In the genomic region with DNA sequence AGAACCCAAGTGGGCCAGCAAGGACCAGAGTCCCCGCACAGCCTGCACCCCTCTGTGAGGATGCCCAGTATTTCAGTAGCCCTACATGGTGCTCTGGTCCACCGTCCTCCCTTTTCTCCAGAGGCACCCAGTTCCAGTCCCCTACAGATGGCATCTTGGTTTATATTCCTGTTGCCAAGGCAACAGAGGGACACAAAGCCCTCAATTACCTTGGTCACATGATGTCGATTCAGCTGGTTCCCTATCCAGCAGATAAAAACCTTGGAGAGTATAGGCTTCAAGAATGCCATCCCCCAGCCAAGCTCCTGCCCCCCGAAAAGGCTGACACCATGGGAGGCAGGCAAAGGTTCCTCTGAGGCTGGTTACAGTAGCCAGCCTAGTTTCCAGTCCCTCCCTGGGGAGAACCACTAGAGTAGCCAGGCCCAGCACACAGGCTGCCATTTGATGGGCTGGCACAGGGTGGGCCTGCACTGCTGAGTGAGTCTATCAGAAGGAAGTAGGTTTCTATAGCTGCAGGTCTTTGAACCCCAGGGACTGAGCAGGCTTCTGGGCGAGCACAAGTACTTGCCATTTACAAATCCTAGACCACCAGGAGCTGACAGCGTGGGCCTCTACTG, we compare ENCODE assay signal across 10 mouse cellular contexts. TPM values are rescaled to one million over a fixed set of nuclear protein-coding genes. Genes with fewer than 3 reads are reported as not detected.
DNase-seq lines count a peak whose midpoint lies in the region; ATAC-seq and TF ChIP-seq lines count a peak whose summit lies in the region.
"Had no signal": no experiment of that assay in that cellular context is flagged by ENCODE, and none has a peak within 500 bp of the region (broad histone marks: within the 10 kb centered on the region; RNA-seq: fewer than 3 reads in every experiment).

No protein-coding gene starts in this region.

- H3K4me1 ChIP-seq in neural tube, embryonic 11.5 days (ENCODE audit: control insufficient read depth, insufficient read depth, low read length) = peaks cover 10% of the 10 kb centered on the region; the same call in 1 of the 2 replicates
- H3K4me1 ChIP-seq in hindbrain, embryonic 13.5 days (replicated peaks) = peaks cover 32% of the 10 kb centered on the region
- H3K4me1 ChIP-seq in intestine, postnatal 0 days (replicated peaks; ENCODE audit: control insufficient read depth, insufficient read depth, low read length) = no peaks in the 10 kb centered on the region

- no peak for DNase-seq in neural tube, embryonic 11.5 days (ENCODE audit: low spot score)
- DNase-seq in neural tube, embryonic 10.5 days (ENCODE audit: extremely low spot score, low spot score) = no peak
- peak; percentile 58 to 77 for DNase-seq in left cerebral cortex, postnatal 25 days (ENCODE audit: low spot score in 2 of 2)
- peak; percentile 29 for DNase-seq in retina, postnatal 1 day
- no peak for DNase-seq in ovary, adult 18-20 months (ENCODE audit: low spot score)
- DNase-seq in urinary bladder, adult 18-20 months (ENCODE audit: low spot score in 2 of 2) = no peak
- DNase-seq: heart, adult 2 months; liver had no signal

- no peak overlapping the region for H3K4me3 ChIP-seq in neural tube, embryonic 11.5 days (ENCODE audit: low read depth, low read length)
- H3K4me3 ChIP-seq in hindbrain, embryonic 13.5 days = no peak overlapping the region
- no peak overlapping the region for H3K4me3 ChIP-seq in intestine, postnatal 0 days (ENCODE audit: low read depth, low read length)
- H3K4me3 ChIP-seq: heart, adult 2 months had no signal

- WGBS in neural tube, embryonic 11.5 days = 77% methylated on average over 6 of the region's 6 CpGs
- 52% methylated on average over 6 of the region's 6 CpGs for WGBS in hindbrain, embryonic 13.5 days
- 81% methylated on average over 6 of the region's 6 CpGs for WGBS in intestine, postnatal 0 days

- intact Hi-C loops in left cerebral cortex, postnatal 25 days (cut with DNase I) = loop anchor here (1.0 to 5.0 kb wide), 3 partner anchors 55 to 101 kb away; partner anchors contain the start of gene Alkbh7

- no peaks in the 10 kb centered on the region for H3K9me3 ChIP-seq in neural tube, embryonic 11.5 days (ENCODE audit: control insufficient read depth, low read length)
- 0 out of 2 replicates have a peak, but pooled peaks cover under 1% of the 10 kb centered on the region for H3K9me3 ChIP-seq in hindbrain, embryonic 13.5 days
- no peaks in the 10 kb centered on the region for H3K9me3 ChIP-seq in intestine, postnatal 0 days (ENCODE audit: control insufficient read depth)

- no peak for TF ChIP-seq CTCF in intestine, postnatal 0 days (IDR thresholded peaks at IDR 0.05; ENCODE audit: low read depth)

- H3K27me3 ChIP-seq in neural tube, embryonic 11.5 days (ENCODE audit: control insufficient read depth, insufficient read depth, low read length) = no peaks in the 10 kb centered on the region
- no peaks in the 10 kb centered on the region for H3K27me3 ChIP-seq in hindbrain, embryonic 13.5 days
- H3K27me3 ChIP-seq in intestine, postnatal 0 days (replicated peaks; ENCODE audit: control insufficient read depth, insufficient read depth, low read length) = no peaks in the 10 kb centered on the region

- H3K4me2 ChIP-seq in neural tube, embryonic 11.5 days (ENCODE audit: low read depth) = no peak overlapping the region
- no peak overlapping the region for H3K4me2 ChIP-seq in hindbrain, embryonic 13.5 days
- H3K4me2 ChIP-seq in intestine, postnatal 0 days (replicated peaks; ENCODE audit: low read depth) = no peak overlapping the region

- H3K36me3 ChIP-seq in neural tube, embryonic 11.5 days (ENCODE audit: control insufficient read depth, insufficient read depth, low read length) = peaks cover 50% of the 10 kb centered on the region
- H3K36me3 ChIP-seq in hindbrain, embryonic 13.5 days = peaks cover 98% of the 10 kb centered on the region
- peaks cover 88% of the 10 kb centered on the region for H3K36me3 ChIP-seq in intestine, postnatal 0 days (ENCODE audit: control insufficient read depth, insufficient read depth)

- no peak overlapping the region for H3K9ac ChIP-seq in neural tube, embryonic 11.5 days (ENCODE audit: low read length)
- peak overlapping the region; percentile 43 for H3K9ac ChIP-seq in hindbrain, embryonic 13.5 days
- no peak overlapping the region for H3K9ac ChIP-seq in intestine, postnatal 0 days (ENCODE audit: low read depth, low read length)

- peak; percentile 67 for ATAC-seq in neural tube, embryonic 11.5 days (ENCODE audit: insufficient read depth, low FRiP score, low TSS enrichment)
- ATAC-seq in hindbrain, embryonic 13.5 days (ENCODE audit: low FRiP score) = peak; percentile 49
- no peak for ATAC-seq in intestine, postnatal 0 days

- 0 out of 2 replicates have a peak overlapping the region, but pooled peaks have one; percentile 23 for H3K27ac ChIP-seq in neural tube, embryonic 11.5 days (ENCODE audit: low read depth, low read length)
- peak overlapping the region; percentile 78 for H3K27ac ChIP-seq in hindbrain, embryonic 13.5 days
- no peak overlapping the region for H3K27ac ChIP-seq in intestine, postnatal 0 days (ENCODE audit: low read depth, low read length)
- H3K27ac ChIP-seq: heart, adult 2 months had no signal

RNA-seq across cellular contexts. Expression of gene 1700061G19Rik, which starts 21.3 kb away (rescaled TPM):
- polyA plus RNA-seq in neural tube, embryonic 11.5 days (2014; fragmentation: Nextera tagmentation; extraction: Ambion mirVana) = 0.25 and 0.41 TPM in 2 replicates
- 0.27 and 0.41 TPM in 2 replicates for polyA plus RNA-seq in hindbrain, embryonic 13.5 days (2015; fragmentation: Nextera tagmentation; extraction: Ambion mirVana)
- not detected for total RNA-seq in left cerebral cortex, postnatal 25 days (2021)
- 0.23 and 0.30 TPM in 2 replicates for polyA plus RNA-seq in intestine, postnatal 0 days (2015; fragmentation: Nextera tagmentation; extraction: Ambion mirVana)
- total RNA-seq: heart, adult 2 months had no signal

RNA-seq across cellular contexts. Expression of gene Acsbg2, which starts 22.4 kb away (rescaled TPM):
- not detected in 2 replicates for polyA plus RNA-seq in neural tube, embryonic 11.5 days (2014; fragmentation: Nextera tagmentation; extraction: Ambion mirVana)
- polyA plus RNA-seq in hindbrain, embryonic 13.5 days (2015; fragmentation: Nextera tagmentation; extraction: Ambion mirVana) = 0.06 TPM in 2 replicates
- not detected for total RNA-seq in left cerebral cortex, postnatal 25 days (2021)
- not detected in 2 replicates for polyA plus RNA-seq in intestine, postnatal 0 days (2015; fragmentation: Nextera tagmentation; extraction: Ambion mirVana)
- total RNA-seq: heart, adult 2 months had no signal

RNA-seq across cellular contexts. Expression of gene Mllt1, which starts 38.6 kb away (rescaled TPM):
- 31.2 and 36.4 TPM in 2 replicates for polyA plus RNA-seq in neural tube, embryonic 11.5 days (2014; fragmentation: Nextera tagmentation; extraction: Ambion mirVana)
- polyA plus RNA-seq in hindbrain, embryonic 13.5 days (2015; fragmentation: Nextera tagmentation; extraction: Ambion mirVana) = 75.1 and 77.5 TPM in 2 replicates
- 10 to 100 TPM; 69.5 to 71.8 TPM for total RNA-seq in left cerebral cortex, postnatal 25 days (2021)
- polyA plus RNA-seq in intestine, postnatal 0 days (2015; fragmentation: Nextera tagmentation; extraction: Ambion mirVana) = 10.5 and 11.9 TPM in 2 replicates

Comparison
In these comparisons a context has a peak if more than half of its experiments do, and no peak if none do; other contexts are left out.
1. DNase-seq: peak in left cerebral cortex, postnatal 25 days (2 of 2) and retina, postnatal 1 day (single experiment); none in neural tube, embryonic 11.5 days (single experiment), neural tube, embryonic 10.5 days (single experiment), ovary, adult 18-20 months (single experiment) and urinary bladder, adult 18-20 months (0 of 2).